Mouse (Mus musculus): ENCODE measurements at regions not wholly inside any gene's neighbourhood (a gene's known extent, or its start where the extent isn't known, plus 50 kb on each side); places are given as distances from the start of the nearest gene placed in this dataset.

DNA sequence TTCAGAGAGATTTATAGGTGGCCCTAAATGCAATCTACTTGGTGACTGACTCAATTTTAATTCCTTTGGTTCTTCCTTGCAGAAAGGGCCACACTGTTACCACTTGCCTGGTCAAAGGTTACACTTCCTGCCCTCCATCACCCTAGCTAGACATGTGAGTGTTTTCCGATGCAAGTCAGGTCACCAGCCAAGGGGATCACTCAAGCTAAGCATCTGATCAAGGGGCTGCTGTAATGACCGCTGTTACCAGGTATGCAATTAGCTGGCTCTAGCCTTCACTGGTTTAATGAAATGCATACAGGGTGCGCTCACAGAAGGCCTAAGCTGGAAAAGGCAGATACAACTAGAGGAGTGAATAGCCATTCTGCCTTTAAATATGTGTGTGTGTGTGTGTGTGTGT lies 105.1 kb downstream of the Mtx2 start:
- DNase-seq (ENCODE audit: low read depth, low spot score) = no peak

DNA sequence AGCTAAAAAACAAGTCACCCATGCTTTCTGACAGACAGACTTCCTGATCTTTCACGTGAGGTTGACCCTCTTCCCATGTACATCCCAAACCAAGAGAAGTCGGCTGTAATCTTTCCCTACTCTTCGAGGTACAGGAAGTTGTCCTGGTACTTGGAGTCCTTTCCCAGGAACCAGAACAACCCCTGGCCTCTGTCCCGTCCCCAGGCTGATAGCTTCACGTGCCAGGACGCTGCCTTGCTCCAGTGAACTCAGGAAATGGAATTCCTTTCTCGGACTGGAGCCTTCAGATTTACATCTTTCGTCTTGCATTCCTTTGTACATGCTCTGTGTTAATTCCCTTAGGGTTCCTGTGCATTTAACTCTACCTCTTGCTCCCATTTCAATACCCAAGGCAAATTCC lies 107.6 kb downstream of the Mtx2 start:
- DNase-seq (ENCODE audit: low read depth, low spot score) = no peak

DNA sequence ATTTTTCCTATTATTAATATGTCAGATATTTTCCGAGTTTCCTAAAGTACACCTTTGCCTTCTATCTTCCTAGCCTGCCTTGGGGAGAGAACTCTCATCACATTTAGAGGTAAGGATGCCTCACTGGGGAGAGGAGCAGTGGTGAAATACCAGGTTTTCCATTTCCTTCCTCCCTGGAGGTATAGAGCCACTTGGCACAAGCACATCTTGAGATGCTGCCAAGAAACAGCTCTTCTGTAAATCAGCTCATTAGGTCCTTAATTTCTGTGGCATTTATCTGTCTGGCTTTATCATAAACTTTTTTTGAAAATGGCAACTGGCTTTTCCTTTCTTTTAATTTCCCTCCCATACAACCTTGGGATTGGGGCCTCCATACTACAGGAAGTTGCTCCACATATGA lies 108.2 kb downstream of the Mtx2 start:
- DNase-seq (ENCODE audit: low read depth, low spot score) = no peak

DNA sequence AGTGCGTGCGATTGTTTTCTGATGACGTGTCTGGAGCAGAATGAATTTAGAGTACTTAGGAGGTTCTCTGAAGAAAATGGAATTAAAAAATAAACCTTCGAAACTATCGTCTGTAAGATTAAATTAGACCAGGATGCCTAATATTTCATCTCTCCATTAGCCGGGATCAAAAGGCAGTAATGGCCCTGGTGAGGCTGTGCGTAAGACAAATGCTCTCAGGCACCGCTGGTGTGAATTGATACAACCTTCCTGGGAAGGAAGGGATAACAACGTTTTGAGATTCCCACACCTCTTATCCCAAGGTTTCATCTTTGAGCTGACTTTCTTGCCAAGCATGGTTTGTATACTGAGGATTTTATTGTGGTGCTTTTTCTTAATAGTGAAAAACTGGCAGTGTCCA lies 113.1 kb downstream of the Mtx2 start:
- no peak for DNase-seq (ENCODE audit: low read depth, low spot score)

DNA sequence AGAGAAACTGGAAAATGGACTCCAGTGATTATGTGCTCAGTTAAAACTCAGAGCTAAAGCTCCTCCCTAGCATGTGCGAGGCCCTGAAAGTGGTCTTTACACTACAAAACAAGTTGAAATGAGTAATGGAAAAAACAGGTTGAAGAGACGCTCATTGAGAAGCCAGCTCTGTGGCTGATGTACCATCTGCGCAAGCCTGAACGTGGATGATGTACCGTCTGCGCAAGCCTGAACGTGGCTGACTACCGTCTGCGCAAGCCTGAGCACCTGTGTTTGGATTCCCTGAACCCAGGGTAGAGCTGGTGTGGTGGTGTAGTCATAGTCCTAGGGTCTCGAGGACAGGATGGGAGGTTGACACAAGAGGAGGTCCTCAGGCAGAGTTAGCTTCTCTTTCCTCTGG lies 116.4 kb downstream of the Mtx2 start:
- DNase-seq (ENCODE audit: low read depth, low spot score) = no peak

DNA sequence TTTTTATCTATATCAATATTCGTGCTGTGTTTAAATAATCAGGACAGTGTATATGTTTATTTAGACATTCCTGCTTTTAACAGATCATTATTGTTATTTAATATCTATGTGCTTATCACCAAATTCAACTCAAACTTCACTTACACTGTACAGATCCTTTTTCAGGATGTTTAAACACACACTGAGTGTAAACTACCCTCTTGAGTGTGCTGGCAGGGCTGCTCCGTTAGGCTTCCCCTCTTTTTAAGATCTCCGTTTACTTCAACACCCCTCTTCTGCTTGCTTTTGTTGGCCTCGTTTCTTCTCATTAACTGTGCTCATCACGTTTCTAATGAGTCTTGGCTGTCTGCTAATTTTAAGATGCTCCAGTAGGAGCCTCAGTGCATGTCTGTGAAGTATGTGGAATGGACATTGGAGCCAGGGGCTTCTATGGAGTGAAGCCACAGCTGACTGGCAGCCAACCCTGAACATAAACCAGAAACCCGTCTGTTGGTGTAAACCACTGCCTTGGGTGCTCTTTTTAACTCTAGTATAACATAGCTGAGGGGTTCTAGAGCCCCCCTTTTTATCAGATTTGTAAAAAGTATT lies 117.1 kb downstream of the Mtx2 start:
- DNase-seq (ENCODE audit: low read depth, low spot score) = no peak

DNA sequence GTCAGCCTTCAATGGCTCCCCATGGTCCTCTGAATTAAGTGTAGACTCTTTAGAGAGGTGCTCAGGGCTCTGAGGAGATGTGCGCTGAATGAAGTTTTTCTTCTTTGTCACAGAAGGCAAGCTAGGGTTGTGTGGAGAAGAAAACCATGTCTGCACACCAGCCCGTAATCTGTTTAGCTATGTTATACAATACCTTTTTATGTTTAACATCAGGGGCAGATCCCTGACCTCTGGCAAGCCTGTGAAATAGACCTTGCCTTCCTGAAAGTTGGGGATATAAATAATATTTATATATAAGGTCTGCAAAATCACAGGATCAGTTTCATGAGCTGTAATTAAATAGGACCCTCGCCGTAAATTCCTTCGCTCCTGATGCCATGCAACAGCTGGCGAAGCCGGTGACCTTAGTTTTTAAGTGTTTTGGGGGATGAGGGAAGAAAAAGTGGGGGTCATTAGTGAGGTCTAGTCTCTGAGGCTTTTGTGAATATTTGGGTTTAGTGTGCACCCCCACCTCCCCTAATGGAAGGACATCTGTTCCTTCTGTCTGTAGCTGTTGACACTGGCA lies 119.7 kb downstream of the Mtx2 start:
- DNase-seq (ENCODE audit: low read depth, low spot score) = no peak

DNA sequence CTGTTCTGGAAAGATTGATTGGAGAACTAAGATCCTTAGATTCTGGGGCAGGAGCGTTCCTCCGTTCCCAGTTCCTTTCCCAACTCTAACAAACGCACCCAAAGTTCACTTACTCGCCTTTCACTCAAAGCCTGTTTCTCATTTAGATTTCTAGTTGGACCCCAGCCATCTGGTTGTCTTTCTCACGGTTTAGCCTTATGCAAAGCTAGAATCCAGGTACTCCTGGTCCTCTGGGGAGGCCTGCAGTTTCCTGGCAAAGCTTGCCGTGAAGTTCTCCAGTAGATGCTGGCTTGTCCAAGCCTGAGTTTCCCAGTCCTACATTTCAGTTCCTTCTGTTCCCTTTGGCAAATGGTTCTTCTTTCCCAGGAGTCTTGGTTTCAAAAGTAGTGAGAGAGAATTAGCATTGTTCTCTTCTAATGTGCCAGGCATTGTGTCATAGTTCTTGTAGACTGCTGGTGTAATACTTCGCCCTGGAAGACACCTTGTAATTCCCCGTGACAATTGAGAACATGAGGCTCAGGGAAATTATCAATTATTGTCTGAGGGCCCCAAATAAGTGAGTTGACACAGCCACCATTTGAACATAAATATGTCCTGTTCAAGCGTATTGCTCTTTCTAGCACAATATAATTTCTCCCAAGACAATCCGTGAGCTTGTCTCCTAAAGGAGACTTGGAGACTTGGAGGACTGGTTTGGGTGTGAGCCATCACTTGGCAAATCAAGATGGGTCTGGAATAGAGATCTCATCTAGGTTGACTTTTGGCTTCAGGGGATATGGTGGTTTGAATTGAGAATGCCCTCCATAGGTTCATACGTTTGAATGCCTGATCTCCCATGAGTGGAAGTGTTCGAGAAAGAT lies 126.0 kb downstream of the Mtx2 start:
- no peak for DNase-seq (ENCODE audit: low read depth, low spot score)

DNA sequence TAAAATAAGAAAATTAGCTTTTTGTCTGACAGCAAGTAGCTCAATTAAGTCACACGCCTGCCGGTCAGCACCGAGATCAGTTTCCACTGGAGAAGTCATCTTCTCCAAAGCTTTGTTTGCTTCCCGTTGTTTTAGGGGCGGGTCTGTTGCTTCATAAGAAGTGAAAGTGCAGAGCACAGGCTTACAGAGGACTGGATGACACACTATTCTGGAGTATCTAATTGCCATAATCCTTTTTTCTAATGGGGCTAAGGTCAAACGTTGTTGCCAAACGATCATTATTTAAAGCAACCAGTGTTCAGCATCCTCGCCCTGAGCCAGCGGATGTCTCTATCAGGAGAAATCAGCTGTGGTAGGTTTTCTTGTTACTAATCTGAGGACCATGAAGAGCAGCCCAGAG lies 128.5 kb downstream of the Mtx2 start:
- DNase-seq (ENCODE audit: low read depth, low spot score) = no peak

DNA sequence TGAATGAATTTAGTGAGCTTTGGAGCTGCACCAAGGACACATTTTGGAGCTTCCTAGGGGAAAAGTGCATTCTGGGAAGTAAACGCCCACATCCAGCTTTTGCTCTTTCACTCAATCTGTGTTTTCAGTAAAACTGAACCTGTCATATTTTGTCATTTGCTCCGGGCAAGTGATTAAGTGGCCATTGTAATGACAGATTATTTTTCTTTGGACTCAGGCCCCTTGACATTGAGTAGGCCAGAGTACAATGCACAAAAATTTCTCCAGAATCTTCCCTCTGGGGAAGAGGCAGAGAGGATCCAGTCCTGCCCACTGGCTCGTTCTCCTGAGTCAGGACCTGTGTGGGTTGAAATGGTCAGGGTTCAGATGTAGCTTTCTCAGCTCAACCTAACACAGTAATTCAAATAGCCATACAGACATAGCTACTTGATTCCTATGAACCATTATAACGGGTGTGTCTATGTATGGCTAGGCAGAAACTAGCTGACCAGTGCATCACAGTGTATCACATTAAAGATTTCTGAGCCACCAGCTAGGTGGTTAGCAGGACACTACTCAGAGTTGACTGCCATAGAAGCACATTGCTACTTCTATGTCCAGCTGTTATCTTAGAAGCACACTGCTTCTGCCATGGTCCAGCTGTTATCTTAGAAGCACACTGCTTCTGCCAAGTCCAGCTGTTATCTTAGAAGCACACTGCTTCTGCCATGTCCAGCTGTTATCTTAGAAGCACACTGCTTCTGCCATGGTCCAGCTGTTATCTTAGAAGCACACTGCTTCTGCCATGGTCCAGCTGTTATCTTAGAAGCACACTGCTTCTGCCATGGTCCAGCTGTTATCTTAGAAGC lies 129.9 kb downstream of the Mtx2 start:
- DNase-seq (ENCODE audit: low read depth, low spot score) = no peak

DNA sequence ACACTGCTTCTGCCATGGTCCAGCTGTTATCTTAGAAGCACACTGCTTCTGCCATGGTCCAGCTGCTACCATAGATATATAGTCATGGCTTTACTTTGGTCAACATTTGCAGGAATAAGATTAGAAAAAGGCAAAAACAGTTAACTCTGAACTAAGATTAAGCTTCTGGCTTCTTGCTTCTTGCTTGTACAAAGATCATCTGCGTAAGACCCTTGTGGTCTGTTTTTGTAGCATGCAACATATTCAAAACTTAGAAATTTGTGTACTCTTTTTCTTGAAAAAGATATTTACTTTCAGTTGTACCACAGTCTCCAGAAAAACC lies 130.5 kb downstream of the Mtx2 start:
- DNase-seq (ENCODE audit: low read depth, low spot score) = no peak

DNA sequence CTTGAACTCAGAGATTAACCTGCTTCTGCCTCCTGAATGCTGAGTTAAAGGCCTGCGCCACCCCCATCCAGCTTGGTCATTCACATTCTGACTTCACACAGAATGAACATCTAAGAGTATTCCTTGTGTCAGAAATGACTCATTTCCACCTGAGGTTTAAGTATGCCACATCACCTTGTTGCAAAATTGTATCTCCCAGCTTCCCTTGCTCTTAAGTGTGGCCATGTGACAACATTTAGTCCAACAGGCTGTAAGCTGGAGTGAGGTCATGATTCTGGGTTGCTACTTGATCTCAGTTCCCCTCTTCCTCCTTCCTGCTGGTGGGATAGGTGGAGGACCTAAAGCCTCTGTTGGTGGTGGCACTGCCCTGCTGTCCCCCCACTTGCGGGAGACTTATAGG lies 131.0 kb downstream of the Mtx2 start:
- DNase-seq (ENCODE audit: low read depth, low spot score) = no peak

DNA sequence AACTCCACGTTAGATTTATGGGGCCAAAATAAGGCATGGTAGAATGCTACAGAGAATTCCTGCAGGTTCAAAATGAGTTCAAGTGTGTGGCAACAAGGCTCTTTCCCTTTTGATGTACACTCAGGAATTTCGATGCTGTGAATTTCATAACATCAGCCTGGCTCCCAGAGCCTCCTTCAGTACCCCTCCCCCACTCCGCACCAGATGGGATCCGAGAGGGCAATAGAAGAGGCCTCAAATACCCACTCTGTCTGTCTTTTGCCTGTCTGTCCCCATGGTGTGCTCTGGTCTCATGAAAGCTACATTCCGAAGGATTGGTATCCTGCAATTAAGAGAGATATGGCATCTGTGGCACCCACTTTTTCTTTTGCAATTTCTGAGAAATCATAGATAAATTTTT lies 134.3 kb downstream of the Mtx2 start:
- no peak for DNase-seq (ENCODE audit: low read depth, low spot score)

DNA sequence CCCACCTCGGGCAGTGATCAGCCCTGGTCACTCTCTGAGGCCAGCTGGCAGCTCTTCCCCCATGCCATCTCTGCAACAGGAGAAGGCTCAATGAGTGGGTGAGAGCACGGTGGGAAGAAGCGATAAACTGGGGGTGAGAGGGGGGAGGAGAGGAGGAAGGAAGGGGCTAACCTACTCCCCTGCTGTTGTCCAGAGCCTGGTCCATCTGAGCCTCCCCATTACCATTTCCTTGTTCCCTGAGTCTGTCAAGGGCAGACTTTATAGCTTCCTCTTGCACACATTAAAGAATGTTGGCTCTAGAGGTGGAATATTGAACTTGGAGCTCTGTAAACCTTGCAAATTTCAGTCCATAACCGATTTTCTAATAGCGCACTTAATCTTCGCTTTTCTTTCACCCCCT lies 136.8 kb downstream of the Mtx2 start:
- DNase-seq (ENCODE audit: low read depth, low spot score) = no peak

DNA sequence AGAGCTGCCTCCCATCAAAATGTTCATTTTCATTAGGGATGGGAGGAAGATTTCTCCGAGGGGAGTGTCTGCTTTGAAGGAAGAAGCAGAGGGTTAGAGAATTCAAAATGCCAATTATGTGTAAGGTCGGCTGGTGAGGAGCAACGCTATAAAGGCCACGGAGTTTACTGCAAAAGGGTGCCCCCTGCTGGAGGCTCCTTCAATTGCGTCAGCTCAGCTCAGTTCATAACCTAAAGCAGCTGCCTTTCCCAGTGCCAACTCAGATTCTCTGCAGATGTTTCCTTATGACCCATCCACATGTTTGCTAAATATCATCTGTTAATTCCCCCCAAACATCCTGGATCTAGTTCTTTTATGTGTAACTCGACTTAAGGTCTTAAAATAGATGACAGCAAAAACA lies 138.8 kb downstream of the Mtx2 start:
- peak; percentile 58 for DNase-seq (ENCODE audit: low read depth, low spot score)

DNA sequence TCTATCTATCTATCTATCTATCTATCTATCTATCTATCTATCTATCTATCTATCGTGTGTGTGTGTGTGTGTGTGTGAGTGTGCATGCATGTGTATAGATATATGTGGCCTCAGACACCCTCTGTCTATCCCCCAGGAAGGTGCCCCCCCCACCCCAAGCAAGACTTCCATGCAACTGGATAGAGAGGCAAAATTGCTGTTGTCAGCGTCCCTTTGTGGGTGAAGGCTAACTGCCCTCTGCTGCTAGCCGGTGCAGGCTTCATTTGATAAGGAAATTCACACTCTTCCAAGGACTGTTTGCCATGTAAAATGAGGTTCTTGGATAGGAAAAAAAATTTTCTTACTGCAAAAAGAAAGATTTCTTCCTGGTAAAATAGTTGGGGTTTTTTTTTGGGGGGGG lies 139.4 kb downstream of the Mtx2 start:
- no peak for DNase-seq (ENCODE audit: low read depth, low spot score)

DNA sequence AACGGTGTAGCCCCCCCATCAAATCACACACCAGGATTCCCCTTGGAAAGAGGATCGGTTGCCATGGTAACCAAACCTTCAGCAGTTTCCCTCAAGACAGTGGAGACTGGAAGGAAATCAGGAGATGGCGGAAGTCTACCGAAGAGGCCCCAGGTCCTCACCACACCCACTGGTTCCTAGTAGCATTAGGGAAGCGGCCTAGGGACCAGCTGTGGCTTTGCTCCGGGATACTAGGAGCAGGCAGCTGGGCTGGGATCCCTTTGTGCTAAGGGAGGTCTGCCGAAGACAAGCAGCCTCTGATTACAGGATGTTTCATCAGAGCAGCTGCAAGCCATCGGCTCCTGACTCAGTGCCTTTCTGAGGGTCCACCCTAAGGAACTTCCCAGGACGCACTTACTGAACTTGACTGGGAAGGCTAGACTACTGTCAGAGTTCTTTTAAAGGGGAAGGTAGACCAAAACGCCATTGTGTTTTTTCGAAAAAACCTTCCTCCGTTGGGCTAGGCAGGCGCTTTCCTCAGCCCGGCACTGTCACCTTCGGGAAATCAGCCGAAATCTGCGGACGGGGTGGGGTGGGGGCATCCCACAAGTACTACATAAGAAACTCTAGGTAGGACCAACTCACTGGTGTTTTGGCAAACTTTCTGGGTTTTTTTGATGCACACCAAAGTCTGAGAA lies 139.9 kb downstream of the Mtx2 start:
- no peak for DNase-seq (ENCODE audit: low read depth, low spot score)

DNA sequence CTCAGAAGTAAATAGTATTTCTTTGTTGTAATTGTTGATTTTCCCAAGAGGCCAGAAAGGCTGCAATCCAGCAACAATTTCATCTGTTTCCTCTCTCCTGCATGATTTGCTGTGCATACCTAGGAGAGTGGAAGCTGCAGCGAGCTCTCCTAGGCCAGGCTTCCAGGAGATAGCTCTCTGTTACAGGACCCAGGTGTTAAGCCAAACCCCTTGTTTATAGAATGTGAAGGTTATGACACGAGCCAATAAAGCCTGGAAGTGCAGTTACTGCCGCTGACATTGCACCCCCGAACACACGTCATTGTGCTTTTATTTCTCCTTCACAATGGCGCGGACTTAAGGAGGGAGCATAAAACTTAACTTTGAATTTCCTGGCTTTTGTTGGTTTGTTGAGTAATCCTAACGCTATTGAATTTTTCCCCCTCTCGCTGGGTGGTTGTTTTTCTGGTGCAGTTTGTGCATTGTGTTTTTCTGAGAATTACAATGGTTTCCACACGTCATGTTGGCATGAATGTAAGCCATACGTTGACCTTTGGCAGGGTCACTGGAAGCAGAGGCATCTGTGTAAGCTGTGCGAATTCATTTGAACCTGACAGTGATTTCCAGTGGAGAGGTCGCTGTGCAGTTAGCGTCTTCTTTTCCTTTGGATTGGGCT lies 145.1 kb downstream of the Mtx2 start:
- peak; percentile 2 for DNase-seq (ENCODE audit: low read depth, low spot score)

DNA sequence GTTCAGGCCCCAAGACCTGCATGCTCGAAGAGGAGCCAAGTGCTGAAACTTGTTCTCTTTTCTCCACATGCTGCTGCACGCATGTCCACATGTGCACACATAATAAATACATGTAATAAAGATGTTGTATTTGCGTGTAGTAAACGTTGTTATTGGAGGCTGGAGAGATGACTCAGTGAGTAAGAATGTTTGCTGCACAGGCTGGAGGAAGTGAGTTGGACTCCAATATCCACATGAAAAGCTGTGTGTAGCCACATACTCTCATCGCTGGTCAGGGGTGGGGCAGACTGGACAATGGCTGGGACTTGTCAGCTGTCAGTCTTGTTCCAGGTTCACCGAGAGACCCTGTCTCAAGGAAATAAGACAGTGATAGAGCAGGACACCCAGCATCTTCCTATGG lies 147.8 kb downstream of the Mtx2 start:
- no peak for DNase-seq (ENCODE audit: low read depth, low spot score)

DNA sequence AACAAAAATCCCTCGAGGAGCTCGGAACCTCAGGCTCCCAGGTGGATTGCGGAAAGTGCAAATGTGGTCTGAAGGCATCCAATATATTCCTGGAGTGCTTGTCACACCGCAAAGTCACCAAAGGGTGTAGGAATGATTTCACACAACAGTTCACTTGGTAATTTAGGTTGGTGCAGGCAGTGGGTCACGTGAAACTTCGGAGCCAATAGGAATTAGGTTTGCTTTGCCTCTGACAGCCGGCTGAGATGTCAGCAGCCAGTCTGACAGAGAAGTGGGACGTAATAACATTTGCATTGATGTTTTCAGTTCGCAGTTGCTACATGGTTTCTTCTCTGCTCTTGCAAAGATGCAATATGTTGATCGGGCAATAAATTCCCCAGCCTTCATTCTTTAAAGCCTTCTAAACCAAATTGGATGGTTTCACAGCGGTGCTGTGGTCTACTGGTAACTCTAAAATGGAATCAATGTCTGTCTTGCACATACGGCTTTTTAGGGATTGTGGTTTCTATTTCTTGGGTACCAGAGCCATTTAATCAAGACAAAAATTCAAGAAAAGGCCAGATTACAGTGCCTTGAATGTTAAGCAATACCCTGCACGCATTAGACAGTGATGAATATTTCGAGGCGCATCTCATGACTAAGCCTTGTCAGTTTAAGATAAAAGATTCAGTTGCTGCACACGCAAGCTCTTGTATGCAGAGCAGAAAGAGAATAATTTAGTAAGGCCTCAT lies 149.2 kb downstream of the Mtx2 start:
- no peak for DNase-seq (ENCODE audit: low read depth, low spot score)

DNA sequence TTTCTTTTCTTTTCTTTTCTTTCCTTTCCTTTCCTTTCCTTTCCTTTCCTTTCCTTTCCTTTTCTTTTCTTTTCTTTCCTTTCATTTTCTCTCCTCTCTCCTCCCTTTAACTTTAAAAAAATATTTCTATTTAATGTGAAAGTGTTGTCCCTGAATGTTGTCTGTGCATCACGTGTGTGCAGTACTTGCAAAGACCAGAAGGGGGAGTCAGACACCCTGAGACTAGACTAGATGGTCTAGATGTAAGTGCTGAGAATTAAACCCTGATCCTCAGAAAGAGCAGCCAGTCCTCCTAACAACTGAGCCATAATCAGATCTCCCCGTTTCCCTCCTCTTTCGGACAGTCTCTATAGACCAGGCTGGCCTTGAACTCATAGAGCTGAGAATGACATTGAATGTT lies 151.7 kb downstream of the Mtx2 start:
- no peak for DNase-seq (ENCODE audit: low read depth, low spot score)
